Mouse (Mus musculus): ENCODE measurements around the gene Calm1. TPM values are rescaled to one million over a fixed set of nuclear protein-coding genes. Genes with fewer than 3 reads are reported as not detected.
A peak's percentile ranks its signal among the peaks of the same experiment; 100 is the strongest.

Gene Calm1
- polyA plus RNA-seq, 1 experiment from 2014 or later = 1,565 TPM

- peak overlapping the region; percentile 94 for H3K9ac ChIP-seq (ENCODE audit: low read length)
- no peaks in the 10 kb centered on the region for H3K27me3 ChIP-seq (ENCODE audit: control insufficient read depth, insufficient read depth, low read length)
- peaks cover 12% of the 10 kb centered on the region for H3K4me1 ChIP-seq (ENCODE audit: control insufficient read depth, insufficient read depth, low read length)
- DNase-seq (ENCODE audit: low spot score, missing footprints) (peak; percentile 99), ATAC-seq (ENCODE audit: low FRiP score) (peak; percentile 100)
- peak overlapping the region; percentile 86 for H3K4me2 ChIP-seq
- no peaks in the 10 kb centered on the region for H3K9me3 ChIP-seq (ENCODE audit: control insufficient read depth, low read length)
- no peaks in the 10 kb centered on the region for H3K36me3 ChIP-seq (ENCODE audit: control insufficient read depth, insufficient read depth, low read length)
- H3K27ac ChIP-seq (ENCODE audit: low read depth, low read length) = peak overlapping the region; percentile 98
- WGBS = under 1% methylated on average over 52 of the region's 52 CpGs
- H3K4me3 ChIP-seq (ENCODE audit: low read depth, low read length) = peak overlapping the region; percentile 59
Measured at GRCm38 (mm10) chr12:100187013-100187755, 12.1 kb upstream of the Calm1 start.

GRCm38 (mm10) chr12:100187756-100188430 is 11.3 kb upstream of the Calm1 start:
- Histone ChIP-seq H3K4me2 (peak overlapping the region; percentile 86), H3K36me3 (ENCODE audit: control insufficient read depth, insufficient read depth, low read length) (no peaks in the 10 kb centered on the region), H3K27me3 (ENCODE audit: control insufficient read depth, insufficient read depth, low read length) (no peaks in the 10 kb centered on the region), H3K9me3 (ENCODE audit: control insufficient read depth, low read length) (no peaks in the 10 kb centered on the region), H3K4me1 (ENCODE audit: control insufficient read depth, insufficient read depth, low read length) (peaks cover 12% of the 10 kb centered on the region), H3K4me3 (ENCODE audit: low read depth, low read length) (peak overlapping the region; percentile 59), H3K9ac (ENCODE audit: low read length) (peak overlapping the region; percentile 84), H3K27ac (ENCODE audit: low read depth, low read length) (peak overlapping the region; percentile 98)
- DNase-seq (ENCODE audit: low spot score, missing footprints) = peak; percentile 96
- 2% methylated on average over 29 of the region's 29 CpGs for WGBS
- ATAC-seq (ENCODE audit: low FRiP score) = no peak

- no peaks in the 10 kb centered on the region for H3K27me3 ChIP-seq (ENCODE audit: control insufficient read depth, insufficient read depth, low read length)
- DNase-seq (ENCODE audit: low spot score, missing footprints) (no peak), ATAC-seq (ENCODE audit: low FRiP score) (no peak)
- H3K4me3 ChIP-seq (ENCODE audit: low read depth, low read length) = no peak overlapping the region
- 90% methylated on average over 6 of the region's 6 CpGs for WGBS
- H3K27ac ChIP-seq (ENCODE audit: low read depth, low read length) = no peak overlapping the region
- no peaks in the 10 kb centered on the region for H3K36me3 ChIP-seq (ENCODE audit: control insufficient read depth, insufficient read depth, low read length)
- no peak overlapping the region for H3K4me2 ChIP-seq
- peaks cover 10% of the 10 kb centered on the region for H3K4me1 ChIP-seq (ENCODE audit: control insufficient read depth, insufficient read depth, low read length)
- H3K9ac ChIP-seq (ENCODE audit: low read length) = no peak overlapping the region
- no peaks in the 10 kb centered on the region for H3K9me3 ChIP-seq (ENCODE audit: control insufficient read depth, low read length)
Measured at GRCm38 (mm10) chr12:100190802-100191201, 8.4 kb upstream of the Calm1 start.

- H3K4me3 ChIP-seq (ENCODE audit: low read depth, low read length) = no peak overlapping the region
- H3K4me2 ChIP-seq = no peak overlapping the region
- no peaks in the 10 kb centered on the region for H3K36me3 ChIP-seq (ENCODE audit: control insufficient read depth, insufficient read depth, low read length)
- WGBS = 100% methylated on average over 1 of the region's 1 CpGs
- H3K9me3 ChIP-seq (ENCODE audit: control insufficient read depth, low read length) = no peaks in the 10 kb centered on the region
- H3K9ac ChIP-seq (ENCODE audit: low read length) = no peak overlapping the region
- no peak overlapping the region for H3K27ac ChIP-seq (ENCODE audit: low read depth, low read length)
- ATAC-seq (ENCODE audit: low FRiP score) (no peak), DNase-seq (ENCODE audit: low spot score, missing footprints) (no peak)
- H3K4me1 ChIP-seq (ENCODE audit: control insufficient read depth, insufficient read depth, low read length) = no peaks in the 10 kb centered on the region
- H3K27me3 ChIP-seq (ENCODE audit: control insufficient read depth, insufficient read depth, low read length) = no peaks in the 10 kb centered on the region
Measured at GRCm38 (mm10) chr12:100194181-100194580, 5.1 kb upstream of the Calm1 start.

GRCm38 (mm10) chr12:100196786-100197185 is 2.4 kb upstream of the Calm1 start:
- ATAC-seq (ENCODE audit: low FRiP score) (no peak), DNase-seq (ENCODE audit: low spot score, missing footprints) (no peak)
- WGBS = 79% methylated on average over 7 of the region's 7 CpGs
- H3K27me3 ChIP-seq (ENCODE audit: control insufficient read depth, insufficient read depth, low read length) = no peaks in the 10 kb centered on the region
- no peaks in the 10 kb centered on the region for H3K9me3 ChIP-seq (ENCODE audit: control insufficient read depth, low read length)
- H3K27ac ChIP-seq (ENCODE audit: low read depth, low read length) = no peak overlapping the region
- no peaks in the 10 kb centered on the region for H3K36me3 ChIP-seq (ENCODE audit: control insufficient read depth, insufficient read depth, low read length)
- H3K4me2 ChIP-seq = no peak overlapping the region
- no peak overlapping the region for H3K4me3 ChIP-seq (ENCODE audit: low read depth, low read length)
- H3K4me1 ChIP-seq (ENCODE audit: control insufficient read depth, insufficient read depth, low read length) = peaks cover 6% of the 10 kb centered on the region
- H3K9ac ChIP-seq (ENCODE audit: low read length) = 0 out of 2 replicates have a peak overlapping the region, but pooled peaks have one; percentile 22

- peak overlapping the region; percentile 45 for H3K27ac ChIP-seq (ENCODE audit: low read depth, low read length)
- peaks cover 10% of the 10 kb centered on the region for H3K4me1 ChIP-seq (ENCODE audit: control insufficient read depth, insufficient read depth, low read length)
- H3K4me2 ChIP-seq = peak overlapping the region; percentile 93
- no peaks in the 10 kb centered on the region for H3K27me3 ChIP-seq (ENCODE audit: control insufficient read depth, insufficient read depth, low read length)
- DNase-seq (ENCODE audit: low spot score, missing footprints) (peak; percentile 93), ATAC-seq (ENCODE audit: low FRiP score) (peak; percentile 73)
- under 1% methylated on average over 66 of the region's 86 CpGs for WGBS
- peaks cover 11% of the 10 kb centered on the region; the same call in 1 of the 2 replicates for H3K36me3 ChIP-seq (ENCODE audit: control insufficient read depth, insufficient read depth, low read length)
- peak overlapping the region; percentile 95 for H3K9ac ChIP-seq (ENCODE audit: low read length)
- no peaks in the 10 kb centered on the region for H3K9me3 ChIP-seq (ENCODE audit: control insufficient read depth, low read length)
- peak overlapping the region; percentile 99 for H3K4me3 ChIP-seq (ENCODE audit: low read depth, low read length)
Measured at GRCm38 (mm10) chr12:100199891-100200644, 833 bp downstream of the Calm1 start.

- ATAC-seq (ENCODE audit: low FRiP score) = 0 out of 2 replicates have a peak, but pooled peaks have one; percentile 1
- 9% methylated on average over 29 of the region's 29 CpGs for WGBS
Measured at GRCm38 (mm10) chr12:100200645-100201362, 1.6 kb downstream of the Calm1 start.

GRCm38 (mm10) chr12:100201363-100201711 is 2.1 kb downstream of the Calm1 start:
- DNase-seq (ENCODE audit: low spot score, missing footprints) (no peak), ATAC-seq (ENCODE audit: low FRiP score) (no peak)
- H3K36me3 ChIP-seq (ENCODE audit: control insufficient read depth, insufficient read depth, low read length) = peaks cover 18% of the 10 kb centered on the region; the same call in 1 of the 2 replicates
- WGBS = 59% methylated on average over 4 of the region's 4 CpGs
- peak overlapping the region; percentile 99 for H3K4me3 ChIP-seq (ENCODE audit: low read depth, low read length)
- H3K4me1 ChIP-seq (ENCODE audit: control insufficient read depth, insufficient read depth, low read length) = peaks cover 10% of the 10 kb centered on the region
- H3K27me3 ChIP-seq (ENCODE audit: control insufficient read depth, insufficient read depth, low read length) = no peaks in the 10 kb centered on the region
- H3K27ac ChIP-seq (ENCODE audit: low read depth, low read length) = no peak overlapping the region
- no peaks in the 10 kb centered on the region for H3K9me3 ChIP-seq (ENCODE audit: control insufficient read depth, low read length)
- H3K4me2 ChIP-seq = peak overlapping the region; percentile 93
- H3K9ac ChIP-seq (ENCODE audit: low read length) = peak overlapping the region; percentile 95; the same call in 1 of the 2 replicates

More at GRCm38 (mm10) chr12:100200645-100201362, 1.6 kb downstream of the Calm1 start:
- Histone ChIP-seq H3K27me3 (ENCODE audit: control insufficient read depth, insufficient read depth, low read length) (no peaks in the 10 kb centered on the region), H3K36me3 (ENCODE audit: control insufficient read depth, insufficient read depth, low read length) (peaks cover 14% of the 10 kb centered on the region; the same call in 1 of the 2 replicates), H3K4me2 (peak overlapping the region; percentile 93), H3K9ac (ENCODE audit: low read length) (peak overlapping the region; percentile 95), H3K9me3 (ENCODE audit: control insufficient read depth, low read length) (no peaks in the 10 kb centered on the region), H3K4me3 (ENCODE audit: low read depth, low read length) (peak overlapping the region; percentile 99), H3K27ac (ENCODE audit: low read depth, low read length) (peak overlapping the region; percentile 45), H3K4me1 (ENCODE audit: control insufficient read depth, insufficient read depth, low read length) (peaks cover 10% of the 10 kb centered on the region)
- DNase-seq (ENCODE audit: low spot score, missing footprints) = peak; percentile 93

Data from midbrain, embryonic 11.5 days (tissue).